Mouse (Mus musculus): ENCODE measurements around the gene Bclaf1.

GRCm38 (mm10) chr10:20326226-20326625 lies 14.0 kb downstream of the Bclaf1 start:
- no peak for TF ChIP-seq CTCF (IDR thresholded peaks at IDR 0.05; ENCODE audit: low read depth, low read length)
- TF ChIP-seq POLR2A (IDR thresholded peaks at IDR 0.05; ENCODE audit: insufficient read depth, low read length): no peak

Data from ES-Bruce4 (cell line).